Mouse (Mus musculus) liver, embryonic 14.5 days (tissue): ENCODE data around the gene Zfp704. TPM values are rescaled to one million over a fixed set of nuclear protein-coding genes. Genes with fewer than 3 reads are reported as not detected.
A peak's percentile ranks its signal among the peaks of the same experiment; 100 is the strongest.

Source experiments
- ATAC-seq: fragments of 200-750 bp; cut with Nextera tagmentation; 2 replicates; pipeline ENCODE4 v1.8.0; 2017; ENCODE audit warnings: moderate number of reproducible peaks, mild to moderate bottlenecking, moderate library complexity; ENCODE audit not compliant: insufficient read depth
- DNase-seq, 3 experiments: peaks; one replicate each; pipeline ENCODE4 v3.0.0-alpha.2; 2012 to 2013; ENCODE audit warnings: low read depth in 3 of 3, low spot score in 3 of 3
- H3K27ac ChIP-seq: fragments of 300-500 bp; sonication (generic); 2 replicates; pipeline ENCODE4 v1.5.1; 2014; ENCODE audit warnings: moderate library complexity, mild to moderate bottlenecking, control low read depth, inconsistent platforms
- H3K27me3 ChIP-seq: fragments of 300-500 bp; sonication (generic); 2 replicates; pipeline ENCODE4 v1.6.1; 2014; ENCODE audit warnings: mild to moderate bottlenecking, low read length, moderate library complexity; ENCODE audit not compliant: control insufficient read depth, insufficient read depth
- H3K36me3 ChIP-seq: fragments of 300-500 bp; sonication (generic); replicated peaks from 2 replicates; pipeline ENCODE4 v1.6.1; 2014; ENCODE audit warnings: low read depth; ENCODE audit not compliant: control insufficient read depth, insufficient read depth
- H3K4me1 ChIP-seq, 2 experiments: fragments of 200-500 bp in 1 of 2; fragments of 300-500 bp in 1 of 2; sonication (generic) in 1 of 2; replicated peaks; 2 replicates each; pipeline ENCODE4 v1.6.1; 2012 to 2014; ENCODE audit warnings: antibody characterized with exemption in 1 of 2, inconsistent platforms in 1 of 2, low read length in 1 of 2; ENCODE audit not compliant: control insufficient read depth in 2 of 2, insufficient read depth in 2 of 2
- H3K4me2 ChIP-seq: fragments of 300-500 bp; sonication (generic); 2 replicates; pipeline ENCODE4 v1.6.1; 2014; ENCODE audit warnings: low read depth, mild to moderate bottlenecking, control low read depth, moderate library complexity
- H3K4me3 ChIP-seq, 2 experiments: fragments of 200-500 bp in 1 of 2; fragments of 300-500 bp in 1 of 2; sonication (generic) in 1 of 2; 2 replicates each; pipeline ENCODE4 v1.5.1; 2012 to 2014; ENCODE audit warnings: low read depth in 2 of 2, low read length in 2 of 2, mild to moderate bottlenecking in 2 of 2, control low read depth in 1 of 2, inconsistent platforms in 1 of 2, moderate library complexity in 1 of 2; ENCODE audit not compliant: insufficient read depth in 1 of 2
- H3K9ac ChIP-seq: fragments of 300-500 bp; sonication (generic); replicated peaks from 2 replicates; pipeline ENCODE4 v1.6.1; 2014; ENCODE audit warnings: mild to moderate bottlenecking, control low read depth, moderate library complexity
- H3K9me3 ChIP-seq: fragments of 300-500 bp; sonication (generic); 2 replicates; pipeline ENCODE4 v1.6.1; 2016; ENCODE audit warnings: low read length, mixed read lengths; ENCODE audit not compliant: control insufficient read depth
- CTCF ChIP-seq: IDR thresholded peaks from 2 replicates; pipeline ENCODE4 v1.5.1; 2016; ENCODE audit warnings: antibody characterized with exemption, low read depth, control low read depth
- EP300 ChIP-seq: IDR thresholded peaks from 2 replicates; pipeline ENCODE4 v1.6.1; 2016; ENCODE audit warnings: antibody characterized with exemption, low read depth
- whole genome bisulfite sequencing: fragments of 180-500 bp; shearing (Covaris S2); extraction: QIAGEN DNeasy Blood & Tissue Kit; methylation state at CpG from one replicate; pipeline ENCODE4 v1.1.7; 2014; ENCODE audit not compliant: insufficient replicate concordance; 5-methylcytosine and 5-hydroxymethylcytosine counted together
- polyA plus RNA-seq, 2 experiments: library from polyadenylated mRNA; depleted of rRNA in 1 of 2; stranded (reverse) in 1 of 2; unstranded in 1 of 2; fragments of >200 nt; fragmentation: Nextera tagmentation in 1 of 2; extraction: Ambion mirVana in 1 of 2; gene quantifications; 2 replicates each; pipeline versions ENCODE4 v1.2.1 to v1.2.3; 2012 to 2014

Gene Zfp704
- polyA plus RNA-seq, 2 experiments = 0.94 to 1.1 TPM

DNA sequence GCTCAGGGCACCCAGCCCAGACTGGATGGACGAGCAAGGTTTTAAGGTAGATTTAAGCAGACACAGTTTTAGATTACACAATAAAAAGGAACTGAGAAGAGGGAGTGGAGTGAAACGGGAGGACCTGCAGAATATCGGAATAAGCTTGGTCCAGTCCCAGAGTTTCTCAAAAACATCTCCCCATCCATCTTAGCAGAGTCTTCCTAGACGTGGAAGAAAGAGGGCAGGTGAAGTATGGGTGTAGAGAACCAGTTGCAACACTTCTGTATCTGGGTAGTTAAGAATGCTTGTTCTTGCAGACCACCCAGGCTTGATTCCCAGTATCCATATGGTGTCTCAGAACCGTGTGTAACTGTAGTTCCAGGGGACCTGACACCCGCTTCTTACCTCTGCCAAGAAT lies 149.6 kb downstream of the Zfp704 start:
- WGBS = 65% methylated on average over 6 of the region's 6 CpGs
- TF ChIP-seq EP300 (no peak), CTCF (no peak)
- Histone ChIP-seq H3K4me1 (0 out of 4 replicates have a peak, but pooled peaks cover 0 to under 1% of the 10 kb centered on the region in 2 experiments), H3K36me3 (no peaks in the 10 kb centered on the region), H3K27ac (no peak overlapping the region), H3K9ac (no peak overlapping the region), H3K4me2 (no peak overlapping the region), H3K27me3 (no peaks in the 10 kb centered on the region), H3K4me3 (no peak overlapping the region), H3K9me3 (no peaks in the 10 kb centered on the region)
- ATAC-seq (no peak), DNase-seq (no peak)

DNA sequence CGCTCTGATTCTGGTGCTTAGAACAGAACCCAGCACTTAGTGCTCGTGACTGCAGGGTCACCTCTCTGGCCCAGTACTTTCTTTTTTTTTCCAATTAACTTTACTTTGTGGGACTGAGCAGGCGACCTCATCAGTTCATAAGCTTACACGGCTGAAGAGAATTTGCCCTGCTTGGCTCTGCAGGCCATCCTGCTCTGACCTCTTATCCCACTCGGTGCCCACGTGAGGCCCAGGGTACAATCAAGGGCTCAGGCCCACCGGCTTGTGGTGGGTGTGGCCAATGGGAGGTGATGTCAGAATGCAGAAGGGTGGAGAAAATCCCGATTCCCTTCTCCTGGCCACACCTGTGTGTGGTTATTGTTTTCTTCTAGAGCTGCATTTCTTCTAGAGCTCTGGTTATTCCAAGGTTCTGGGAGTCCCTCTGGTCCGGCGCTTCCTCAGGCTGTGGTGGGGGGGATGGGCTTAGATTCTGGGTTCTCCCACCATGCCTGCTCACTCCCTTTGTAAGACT lies 153.4 kb downstream of the Zfp704 start:
- Histone ChIP-seq H3K9ac (no peak overlapping the region), H3K9me3 (no peaks in the 10 kb centered on the region), H3K4me3 (no peak overlapping the region), H3K4me1 (peaks cover 2 to 7% of the 10 kb centered on the region in 2 experiments; a peak in 3 of 4 replicates), H3K36me3 (no peaks in the 10 kb centered on the region), H3K27me3 (no peaks in the 10 kb centered on the region), H3K4me2 (no peak overlapping the region), H3K27ac (no peak overlapping the region)
- DNase-seq (no peak), ATAC-seq (no peak)
- no peak for TF ChIP-seq CTCF
- no peak for TF ChIP-seq EP300
- WGBS = 62% methylated on average over 10 of the region's 10 CpGs

DNA sequence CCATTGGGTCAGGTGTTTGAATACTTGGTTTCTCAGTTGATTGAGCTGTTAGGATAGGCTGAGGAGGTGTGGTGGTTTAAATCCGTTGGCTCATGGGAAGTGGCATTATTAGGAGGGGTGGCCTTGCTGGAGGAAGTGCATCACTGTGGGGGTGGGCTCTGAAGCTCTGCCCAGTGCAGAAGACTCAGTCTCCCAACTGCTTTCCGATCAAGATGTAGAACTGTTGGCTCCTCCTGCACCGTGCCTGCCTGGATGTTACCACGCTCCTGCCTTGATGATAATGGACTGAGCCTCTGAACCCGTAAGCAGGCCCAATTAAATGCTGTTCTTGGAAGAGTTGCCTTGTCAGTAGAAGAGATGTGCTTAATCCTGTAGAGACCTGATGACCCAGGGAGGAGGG lies 154.5 kb downstream of the Zfp704 start:
- TF ChIP-seq CTCF (no peak), EP300 (no peak)
- Histone ChIP-seq H3K4me1 (peaks cover 2 to 7% of the 10 kb centered on the region in 2 experiments; a peak in 3 of 4 replicates), H3K27me3 (no peaks in the 10 kb centered on the region), H3K9me3 (no peaks in the 10 kb centered on the region), H3K4me2 (no peak overlapping the region), H3K4me3 (no peak overlapping the region), H3K36me3 (no peaks in the 10 kb centered on the region), H3K27ac (no peak overlapping the region), H3K9ac (no peak overlapping the region)
- DNase-seq (no peak), ATAC-seq (no peak)
- 69% methylated on average over 5 of the region's 5 CpGs for WGBS

DNA sequence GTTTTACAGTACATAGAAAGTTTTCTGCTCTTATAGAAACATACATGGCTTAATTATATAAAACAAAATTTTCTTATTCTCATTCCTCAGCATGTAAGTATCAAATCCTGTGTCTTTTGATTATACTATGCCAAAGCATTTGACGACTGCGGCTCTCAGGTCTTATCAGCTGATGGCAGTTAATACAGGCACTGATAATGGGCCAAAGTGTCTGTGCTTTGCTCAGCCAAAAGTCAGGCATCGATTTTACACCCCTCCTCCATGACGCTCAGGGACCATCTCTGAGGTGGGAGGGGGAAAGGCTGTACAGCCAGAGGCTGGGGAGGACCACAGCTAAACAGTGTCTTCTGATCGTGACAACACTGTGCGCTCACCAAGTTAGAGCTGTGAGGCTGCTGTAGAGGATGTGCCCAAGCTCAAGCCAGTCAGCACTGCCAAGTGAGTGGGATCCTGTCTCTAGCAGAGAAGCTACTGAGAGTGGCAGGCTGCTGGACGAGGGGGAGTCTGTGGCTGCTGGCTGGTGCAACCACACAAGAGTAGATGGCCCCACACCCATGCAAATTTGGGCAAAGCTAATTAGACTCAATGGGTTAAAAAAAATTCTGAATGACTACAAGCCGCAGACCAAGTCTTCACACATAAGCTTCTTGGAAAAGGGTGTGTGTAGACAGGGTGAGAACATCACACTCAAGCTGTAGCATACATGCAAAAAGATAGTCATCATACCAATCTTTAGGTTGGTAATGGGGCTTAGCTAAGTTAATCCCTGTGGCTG lies 155.1 kb downstream of the Zfp704 start:
- ATAC-seq = peak; percentile 33; the same call in 1 of the 2 replicates
- H3K36me3 ChIP-seq = no peaks in the 10 kb centered on the region
- no peak overlapping the region for H3K4me2 ChIP-seq
- no peaks in the 10 kb centered on the region for H3K9me3 ChIP-seq
- no peak for TF ChIP-seq EP300
- no peak for TF ChIP-seq CTCF
- DNase-seq = no peak
- no peak overlapping the region for H3K9ac ChIP-seq
- no peak overlapping the region for H3K4me3 ChIP-seq
- no peaks in the 10 kb centered on the region for H3K27me3 ChIP-seq
- 41% methylated on average over 8 of the region's 8 CpGs for WGBS
- no peak overlapping the region for H3K27ac ChIP-seq
- peaks cover 2 to 7% of the 10 kb centered on the region in 2 experiments; a peak in 3 of 4 replicates for H3K4me1 ChIP-seq

DNA sequence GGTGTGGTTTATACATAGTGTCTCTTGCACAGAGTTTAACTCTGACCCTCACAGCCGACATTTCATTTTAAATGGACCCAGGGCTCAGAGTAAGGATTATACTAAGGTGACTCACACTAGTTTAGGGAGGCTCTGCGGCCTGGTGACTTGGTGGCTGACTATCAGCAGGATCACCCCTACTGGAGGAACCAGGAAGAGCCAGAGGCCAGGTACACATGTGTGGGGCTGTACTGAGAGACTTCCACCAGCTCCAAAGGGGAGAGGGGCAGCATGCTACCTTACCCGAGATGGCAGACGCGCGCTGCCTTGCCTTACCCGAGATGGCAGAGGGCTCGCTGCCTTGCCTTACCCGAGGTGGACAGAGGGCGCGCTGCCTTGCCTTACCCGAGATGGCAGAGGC lies 159.4 kb downstream of the Zfp704 start:
- ATAC-seq (no peak), DNase-seq (no peak)
- no peak overlapping the region for H3K4me3 ChIP-seq
- no peak overlapping the region for H3K9ac ChIP-seq
- TF ChIP-seq EP300 = no peak
- TF ChIP-seq CTCF = no peak
- H3K4me2 ChIP-seq = no peak overlapping the region
- H3K27me3 ChIP-seq = no peaks in the 10 kb centered on the region
- H3K27ac ChIP-seq = no peak overlapping the region
- H3K9me3 ChIP-seq = no peaks in the 10 kb centered on the region
- WGBS = 86% methylated on average over 12 of the region's 12 CpGs
- H3K4me1 ChIP-seq = peaks cover 2 to 7% of the 10 kb centered on the region in 2 experiments; a peak in 3 of 4 replicates
- H3K36me3 ChIP-seq = no peaks in the 10 kb centered on the region; the same call in 1 of the 2 replicates
